Mouse (Mus musculus): ENCODE measurements around the gene Il20rb. TPM values are rescaled to one million over a fixed set of nuclear protein-coding genes. Genes with fewer than 3 reads are reported as not detected.

Gene Il20rb
- polyA plus RNA-seq, 1 experiment from 2014 or later: 0.43 TPM

- no peak overlapping the region for H3K27ac ChIP-seq
- no peak overlapping the region for H3K9ac ChIP-seq
- H3K27me3 ChIP-seq (replicated peaks): no peaks in the 10 kb centered on the region
- peaks cover 22% of the 10 kb centered on the region for H3K36me3 ChIP-seq
- H3K4me1 ChIP-seq: no peaks in the 10 kb centered on the region
- no peaks in the 10 kb centered on the region for H3K9me3 ChIP-seq (replicated peaks)
- no peak overlapping the region for H3K4me2 ChIP-seq
- no peak for ATAC-seq
- 81% methylated on average over 5 of the region's 5 CpGs for WGBS (ENCODE audit: insufficient replicate concordance)
- H3K4me3 ChIP-seq: no peak overlapping the region
These were observed 7.1 kb upstream of the Il20rb start for GRCm38 (mm10) chr9:100493611-100494261.

GRCm38 (mm10) chr9:100491424-100491823 lies 4.8 kb upstream of the Il20rb start:
- Histone ChIP-seq H3K27me3 (replicated peaks) (no peaks in the 10 kb centered on the region), H3K27ac (no peak overlapping the region), H3K4me1 (0 out of 2 replicates have a peak, but pooled peaks cover 4% of the 10 kb centered on the region), H3K4me3 (no peak overlapping the region), H3K36me3 (peaks cover 15% of the 10 kb centered on the region), H3K9ac (no peak overlapping the region), H3K4me2 (no peak overlapping the region), H3K9me3 (replicated peaks) (no peaks in the 10 kb centered on the region)
- 83% methylated on average over 1 of the region's 1 CpGs for WGBS (ENCODE audit: insufficient replicate concordance)
- no peak for ATAC-seq

- Histone ChIP-seq H3K36me3 (peaks cover 16% of the 10 kb centered on the region), H3K27me3 (replicated peaks) (no peaks in the 10 kb centered on the region), H3K4me3 (no peak overlapping the region), H3K9ac (no peak overlapping the region), H3K27ac (no peak overlapping the region), H3K4me2 (no peak overlapping the region), H3K4me1 (0 out of 2 replicates have a peak, but pooled peaks cover 5% of the 10 kb centered on the region), H3K9me3 (replicated peaks) (no peaks in the 10 kb centered on the region)
- WGBS (ENCODE audit: insufficient replicate concordance): 74% methylated on average over 6 of the region's 6 CpGs
- no peak for ATAC-seq
These were observed 2.4 kb upstream of the Il20rb start for GRCm38 (mm10) chr9:100488969-100489368.

- 0 out of 2 replicates have a peak, but pooled peaks cover 5% of the 10 kb centered on the region for H3K4me1 ChIP-seq
- ATAC-seq: no peak
- H3K4me2 ChIP-seq: no peak overlapping the region
- H3K36me3 ChIP-seq: peaks cover 13% of the 10 kb centered on the region
- no peak overlapping the region for H3K9ac ChIP-seq
- H3K9me3 ChIP-seq (replicated peaks): no peaks in the 10 kb centered on the region
- 72% methylated on average over 7 of the region's 7 CpGs for WGBS (ENCODE audit: insufficient replicate concordance)
- H3K27ac ChIP-seq: no peak overlapping the region
- H3K27me3 ChIP-seq (replicated peaks): no peaks in the 10 kb centered on the region
- no peak overlapping the region for H3K4me3 ChIP-seq
These were observed 1.6 kb upstream of the Il20rb start for GRCm38 (mm10) chr9:100488056-100488713.

- Histone ChIP-seq H3K27ac (no peak overlapping the region), H3K27me3 (replicated peaks) (no peaks in the 10 kb centered on the region), H3K4me3 (no peak overlapping the region), H3K4me2 (no peak overlapping the region), H3K4me1 (0 out of 2 replicates have a peak, but pooled peaks cover 5% of the 10 kb centered on the region), H3K36me3 (peaks cover 6% of the 10 kb centered on the region; the same call in 1 of the 2 replicates), H3K9me3 (replicated peaks) (no peaks in the 10 kb centered on the region), H3K9ac (no peak overlapping the region)
- 68% methylated on average over 5 of the region's 5 CpGs for WGBS (ENCODE audit: insufficient replicate concordance)
- no peak for ATAC-seq
These were observed 3.3 kb downstream of the Il20rb start for GRCm38 (mm10) chr9:100483318-100483717.

- Histone ChIP-seq H3K27me3 (replicated peaks) (no peaks in the 10 kb centered on the region), H3K9ac (no peak overlapping the region), H3K4me1 (0 out of 2 replicates have a peak, but pooled peaks cover 3% of the 10 kb centered on the region), H3K36me3 (peaks cover 6% of the 10 kb centered on the region; the same call in 1 of the 2 replicates), H3K27ac (no peak overlapping the region), H3K4me2 (no peak overlapping the region), H3K4me3 (no peak overlapping the region), H3K9me3 (replicated peaks) (peaks cover 5% of the 10 kb centered on the region; the same call in 1 of the 2 replicates)
- WGBS (ENCODE audit: insufficient replicate concordance): 75% methylated on average over 6 of the region's 6 CpGs
- ATAC-seq: no peak
These were observed 5.0 kb downstream of the Il20rb start for GRCm38 (mm10) chr9:100481626-100482025.

- peaks cover 5% of the 10 kb centered on the region; the same call in 1 of the 2 replicates for H3K9me3 ChIP-seq (replicated peaks)
- ATAC-seq: no peak
- no peak overlapping the region for H3K27ac ChIP-seq
- no peak overlapping the region for H3K9ac ChIP-seq
- no peak overlapping the region for H3K4me3 ChIP-seq
- H3K4me1 ChIP-seq: 0 out of 2 replicates have a peak, but pooled peaks cover 2% of the 10 kb centered on the region
- H3K27me3 ChIP-seq (replicated peaks): no peaks in the 10 kb centered on the region
- 78% methylated on average over 1 of the region's 1 CpGs for WGBS (ENCODE audit: insufficient replicate concordance)
- no peaks in the 10 kb centered on the region for H3K36me3 ChIP-seq
- no peak overlapping the region for H3K4me2 ChIP-seq
These were observed 12.5 kb downstream of the Il20rb start for GRCm38 (mm10) chr9:100474056-100474455.

- Histone ChIP-seq H3K9me3 (replicated peaks) (peaks cover 5% of the 10 kb centered on the region; the same call in 1 of the 2 replicates), H3K4me2 (no peak overlapping the region), H3K27ac (no peak overlapping the region), H3K27me3 (replicated peaks) (no peaks in the 10 kb centered on the region), H3K9ac (no peak overlapping the region), H3K4me3 (no peak overlapping the region), H3K36me3 (no peaks in the 10 kb centered on the region), H3K4me1 (0 out of 2 replicates have a peak, but pooled peaks cover 2% of the 10 kb centered on the region)
- WGBS (ENCODE audit: insufficient replicate concordance): 74% methylated on average over 6 of the region's 6 CpGs
- ATAC-seq: no peak
These were observed 13.2 kb downstream of the Il20rb start for GRCm38 (mm10) chr9:100473361-100473760.

GRCm38 (mm10) chr9:100472931-100473330 lies 13.7 kb downstream of the Il20rb start:
- H3K9ac ChIP-seq: no peak overlapping the region
- peaks cover 5% of the 10 kb centered on the region; the same call in 1 of the 2 replicates for H3K9me3 ChIP-seq (replicated peaks)
- H3K36me3 ChIP-seq: peaks cover 3% of the 10 kb centered on the region; the same call in 1 of the 2 replicates
- H3K27me3 ChIP-seq (replicated peaks): no peaks in the 10 kb centered on the region
- WGBS (ENCODE audit: insufficient replicate concordance): 75% methylated on average over 8 of the region's 8 CpGs
- no peak for ATAC-seq
- no peak overlapping the region for H3K4me2 ChIP-seq
- no peak overlapping the region for H3K4me3 ChIP-seq
- H3K4me1 ChIP-seq: 0 out of 2 replicates have a peak, but pooled peaks cover 2% of the 10 kb centered on the region
- no peak overlapping the region for H3K27ac ChIP-seq

GRCm38 (mm10) chr9:100471605-100471953 lies 15.0 kb downstream of the Il20rb start:
- 56% methylated on average over 4 of the region's 4 CpGs for WGBS (ENCODE audit: insufficient replicate concordance)
- ATAC-seq: no peak
- no peak overlapping the region for H3K9ac ChIP-seq
- no peaks in the 10 kb centered on the region for H3K9me3 ChIP-seq (replicated peaks)
- H3K36me3 ChIP-seq: peaks cover 7% of the 10 kb centered on the region; the same call in 1 of the 2 replicates
- H3K4me3 ChIP-seq: no peak overlapping the region
- H3K27ac ChIP-seq: no peak overlapping the region
- 0 out of 2 replicates have a peak, but pooled peaks cover 2% of the 10 kb centered on the region for H3K4me1 ChIP-seq
- no peaks in the 10 kb centered on the region for H3K27me3 ChIP-seq (replicated peaks)
- H3K4me2 ChIP-seq: no peak overlapping the region

- H3K4me1 ChIP-seq: 0 out of 2 replicates have a peak, but pooled peaks cover 2% of the 10 kb centered on the region
- no peak for ATAC-seq
- 66% methylated on average over 8 of the region's 8 CpGs for WGBS (ENCODE audit: insufficient replicate concordance)
- H3K9me3 ChIP-seq (replicated peaks): no peaks in the 10 kb centered on the region
- H3K4me3 ChIP-seq: no peak overlapping the region
- no peak overlapping the region for H3K27ac ChIP-seq
- H3K4me2 ChIP-seq: no peak overlapping the region
- no peaks in the 10 kb centered on the region for H3K27me3 ChIP-seq (replicated peaks)
- peaks cover 7% of the 10 kb centered on the region; the same call in 1 of the 2 replicates for H3K36me3 ChIP-seq
- no peak overlapping the region for H3K9ac ChIP-seq
These were observed 15.5 kb downstream of the Il20rb start for GRCm38 (mm10) chr9:100470936-100471604.

- no peaks in the 10 kb centered on the region for H3K27me3 ChIP-seq (replicated peaks)
- no peaks in the 10 kb centered on the region for H3K9me3 ChIP-seq (replicated peaks)
- H3K36me3 ChIP-seq: peaks cover 7% of the 10 kb centered on the region; the same call in 1 of the 2 replicates
- no peak for ATAC-seq
- 50% methylated on average over 1 of the region's 1 CpGs for WGBS (ENCODE audit: insufficient replicate concordance)
- H3K4me1 ChIP-seq: 0 out of 2 replicates have a peak, but pooled peaks cover 2% of the 10 kb centered on the region
- no peak overlapping the region for H3K4me3 ChIP-seq
- no peak overlapping the region for H3K27ac ChIP-seq
- H3K4me2 ChIP-seq: no peak overlapping the region
- H3K9ac ChIP-seq: no peak overlapping the region
These were observed 16.4 kb downstream of the Il20rb start for GRCm38 (mm10) chr9:100470228-100470627.
